Mouse (Mus musculus): ENCODE measurements around the gene Cd248. TPM values are rescaled to one million over a fixed set of nuclear protein-coding genes. Genes with fewer than 3 reads are reported as not detected.

Cd248 gene
- polyA plus RNA-seq, 1 experiment from 2014 or later: 30.1 TPM

- no peak overlapping the region for H3K4me3 ChIP-seq (ENCODE audit: low read depth, low read length)
- peaks cover 35% of the 10 kb centered on the region for H3K27me3 ChIP-seq (ENCODE audit: control insufficient read depth, insufficient read depth, low read length)
- DNase-seq (ENCODE audit: low spot score) (no peak), ATAC-seq (ENCODE audit: insufficient read depth, low FRiP score, low TSS enrichment) (no peak)
- peak overlapping the region; percentile 74 for H3K4me2 ChIP-seq (ENCODE audit: low read depth)
- H3K36me3 ChIP-seq (ENCODE audit: control insufficient read depth, insufficient read depth, low read length): no peaks in the 10 kb centered on the region
- H3K9me3 ChIP-seq (ENCODE audit: control insufficient read depth, low read length): no peaks in the 10 kb centered on the region
- WGBS: 71% methylated on average over 5 of the region's 5 CpGs
- H3K27ac ChIP-seq (ENCODE audit: low read depth, low read length): no peak overlapping the region
- H3K4me1 ChIP-seq (ENCODE audit: control insufficient read depth, insufficient read depth, low read length): peaks cover 33% of the 10 kb centered on the region
- no peak overlapping the region for H3K9ac ChIP-seq (ENCODE audit: low read length)
Measured at GRCm38 (mm10) chr19:5069486-5069885, 1.6 kb downstream of the Cd248 start.

GRCm38 (mm10) chr19:5069978-5070377 is 2.1 kb downstream of the Cd248 start:
- Histone ChIP-seq H3K4me3 (ENCODE audit: low read depth, low read length) (0 out of 2 replicates have a peak overlapping the region, but pooled peaks have one; percentile 6), H3K4me1 (ENCODE audit: control insufficient read depth, insufficient read depth, low read length) (peaks cover 33% of the 10 kb centered on the region), H3K27ac (ENCODE audit: low read depth, low read length) (no peak overlapping the region), H3K9me3 (ENCODE audit: control insufficient read depth, low read length) (no peaks in the 10 kb centered on the region), H3K9ac (ENCODE audit: low read length) (no peak overlapping the region; the same call in 1 of the 2 replicates), H3K36me3 (ENCODE audit: control insufficient read depth, insufficient read depth, low read length) (no peaks in the 10 kb centered on the region), H3K4me2 (ENCODE audit: low read depth) (peak overlapping the region; percentile 12), H3K27me3 (ENCODE audit: control insufficient read depth, insufficient read depth, low read length) (peaks cover 33% of the 10 kb centered on the region)
- 78% methylated on average over 7 of the region's 7 CpGs for WGBS
- DNase-seq (ENCODE audit: low spot score) (no peak), ATAC-seq (ENCODE audit: insufficient read depth, low FRiP score, low TSS enrichment) (no peak)

- no peak for ATAC-seq (ENCODE audit: insufficient read depth, low FRiP score, low TSS enrichment)
- H3K9me3 ChIP-seq (ENCODE audit: control insufficient read depth, low read length): no peaks in the 10 kb centered on the region
- peak overlapping the region; percentile 63 for H3K9ac ChIP-seq (ENCODE audit: low read length)
- H3K36me3 ChIP-seq (ENCODE audit: control insufficient read depth, insufficient read depth, low read length): no peaks in the 10 kb centered on the region
- peak overlapping the region; percentile 84 for H3K27ac ChIP-seq (ENCODE audit: low read depth, low read length)
- peak overlapping the region; percentile 31 for H3K4me3 ChIP-seq (ENCODE audit: low read depth, low read length)
- H3K27me3 ChIP-seq (ENCODE audit: control insufficient read depth, insufficient read depth, low read length): peaks cover 33% of the 10 kb centered on the region
- 4% methylated on average over 11 of the region's 11 CpGs for WGBS
- H3K4me2 ChIP-seq (ENCODE audit: low read depth): peak overlapping the region; percentile 53
- peaks cover 33% of the 10 kb centered on the region for H3K4me1 ChIP-seq (ENCODE audit: control insufficient read depth, insufficient read depth, low read length)
- DNase-seq (ENCODE audit: low spot score): no peak
Measured at GRCm38 (mm10) chr19:5071077-5071476, 3.2 kb downstream of the Cd248 start.

DNA sequence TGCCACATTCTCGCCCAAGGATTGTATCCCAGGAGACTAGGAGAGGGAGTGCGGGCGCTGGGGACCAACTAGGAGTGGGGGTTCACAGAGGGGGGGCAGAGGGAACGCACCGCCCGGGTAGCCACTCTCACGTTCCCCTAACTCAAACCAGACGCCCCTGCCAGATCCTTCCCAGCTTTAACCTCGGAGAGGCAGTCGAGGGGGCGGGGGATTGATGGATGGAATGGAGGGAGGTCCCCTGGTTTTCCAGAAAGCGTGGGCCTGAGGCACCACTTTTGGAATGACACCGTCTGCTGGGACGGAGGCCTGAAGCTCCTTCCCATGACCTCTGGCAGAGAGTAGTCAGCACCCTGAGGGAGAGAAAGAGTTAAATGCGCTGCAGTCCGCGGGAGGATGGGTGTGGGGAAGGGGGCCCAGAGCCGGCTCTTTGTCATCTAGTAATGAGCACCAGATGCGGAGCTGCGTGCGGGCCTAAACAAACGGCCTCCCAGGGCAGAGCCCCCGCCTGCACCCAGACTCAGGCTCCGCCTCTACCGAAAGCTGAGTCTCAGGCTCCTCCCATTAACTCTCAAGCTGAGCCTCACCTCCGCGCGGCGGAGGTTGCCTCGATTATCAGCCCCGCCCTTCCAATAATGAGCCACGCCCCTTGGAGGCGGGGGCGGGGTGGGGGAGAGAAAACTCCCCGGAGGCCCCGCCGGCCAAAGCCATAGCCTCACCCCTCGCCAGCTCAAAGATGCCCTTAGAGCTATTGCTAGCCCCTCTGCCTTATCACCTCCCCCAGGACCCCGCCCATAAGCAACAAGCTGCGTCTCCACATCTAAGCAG is 3.9 kb downstream of the Cd248 start:
- no peaks in the 10 kb centered on the region for H3K36me3 ChIP-seq (ENCODE audit: control insufficient read depth, insufficient read depth, low read length)
- H3K4me1 ChIP-seq (ENCODE audit: control insufficient read depth, insufficient read depth, low read length): peaks cover 33% of the 10 kb centered on the region
- H3K9ac ChIP-seq (ENCODE audit: low read length): peak overlapping the region; percentile 63
- H3K4me3 ChIP-seq (ENCODE audit: low read depth, low read length): peak overlapping the region; percentile 31
- peak; percentile 92 for DNase-seq (ENCODE audit: low spot score)
- peaks cover 33% of the 10 kb centered on the region for H3K27me3 ChIP-seq (ENCODE audit: control insufficient read depth, insufficient read depth, low read length)
- no peaks in the 10 kb centered on the region for H3K9me3 ChIP-seq (ENCODE audit: control insufficient read depth, low read length)
- peak; percentile 86 for ATAC-seq (ENCODE audit: insufficient read depth, low FRiP score, low TSS enrichment)
- H3K27ac ChIP-seq (ENCODE audit: low read depth, low read length): peak overlapping the region; percentile 84
- H3K4me2 ChIP-seq (ENCODE audit: low read depth): peak overlapping the region; percentile 53
- under 1% methylated on average over 40 of the region's 40 CpGs for WGBS

DNA sequence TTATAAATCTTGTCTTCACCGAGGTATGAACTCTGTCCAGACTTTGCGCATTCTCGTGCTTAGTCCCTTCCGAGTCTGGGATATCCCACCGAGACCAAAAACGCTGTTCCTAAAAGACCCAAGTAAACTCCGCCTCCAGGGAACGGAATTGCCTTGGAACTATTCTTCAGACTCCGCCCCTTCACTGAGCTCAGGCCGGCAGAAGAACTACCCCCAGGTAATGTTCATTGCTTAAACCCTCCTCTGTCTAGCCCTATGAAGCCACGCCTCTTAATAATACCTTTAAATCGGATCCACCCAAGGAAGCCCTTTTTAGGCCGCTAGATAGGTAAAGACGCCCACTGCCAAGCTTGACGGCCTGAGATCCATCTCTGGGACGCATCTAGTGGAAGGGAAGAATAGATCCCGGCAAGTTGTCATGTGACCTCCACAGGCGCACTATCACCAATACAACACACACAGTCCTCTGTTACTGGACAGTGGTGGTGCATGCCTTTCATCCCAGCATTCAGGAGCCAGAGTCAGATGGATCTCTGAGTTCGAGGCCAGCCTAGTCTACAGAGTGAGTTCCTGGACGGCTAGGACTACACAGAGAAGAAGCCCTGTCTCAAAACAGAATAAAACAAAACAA is 4.6 kb downstream of the Cd248 start:
- peak; percentile 66 for DNase-seq (ENCODE audit: low spot score)

DNA sequence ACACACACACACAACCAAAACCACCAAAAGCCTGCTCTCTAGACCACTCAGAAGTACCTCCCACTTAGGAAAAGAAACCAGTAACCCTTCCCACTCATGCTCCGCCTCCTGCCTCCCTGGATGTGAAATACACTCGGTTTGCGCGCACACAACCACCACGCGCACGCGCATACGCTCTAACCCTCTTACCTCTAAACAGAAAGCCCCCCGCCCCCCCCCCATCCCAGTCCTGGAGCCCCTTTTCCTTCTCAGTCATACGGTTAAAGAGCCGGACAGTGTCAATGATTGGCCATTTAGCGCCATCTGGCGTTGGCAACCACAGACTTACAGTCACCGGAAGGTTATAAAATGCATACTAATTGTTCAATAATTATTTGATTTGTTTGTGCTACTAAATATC is 5.2 kb downstream of the Cd248 start:
- 3% methylated on average over 15 of the region's 15 CpGs for WGBS

More for the DNA sequence above, 4.6 kb downstream of the Cd248 start:
- WGBS: 2% methylated on average over 20 of the region's 20 CpGs
- Histone ChIP-seq H3K36me3 (ENCODE audit: control insufficient read depth, insufficient read depth, low read length) (no peaks in the 10 kb centered on the region), H3K4me3 (ENCODE audit: low read depth, low read length) (peak overlapping the region; percentile 31), H3K4me2 (ENCODE audit: low read depth) (peak overlapping the region; percentile 53), H3K9ac (ENCODE audit: low read length) (no peak overlapping the region), H3K27ac (ENCODE audit: low read depth, low read length) (0 out of 2 replicates have a peak overlapping the region, but pooled peaks have one; percentile 17), H3K27me3 (ENCODE audit: control insufficient read depth, insufficient read depth, low read length) (peaks cover 28% of the 10 kb centered on the region), H3K9me3 (ENCODE audit: control insufficient read depth, low read length) (no peaks in the 10 kb centered on the region), H3K4me1 (ENCODE audit: control insufficient read depth, insufficient read depth, low read length) (peaks cover 27% of the 10 kb centered on the region)
- ATAC-seq (ENCODE audit: insufficient read depth, low FRiP score, low TSS enrichment): peak; percentile 20; the same call in 1 of the 2 replicates

DNA sequence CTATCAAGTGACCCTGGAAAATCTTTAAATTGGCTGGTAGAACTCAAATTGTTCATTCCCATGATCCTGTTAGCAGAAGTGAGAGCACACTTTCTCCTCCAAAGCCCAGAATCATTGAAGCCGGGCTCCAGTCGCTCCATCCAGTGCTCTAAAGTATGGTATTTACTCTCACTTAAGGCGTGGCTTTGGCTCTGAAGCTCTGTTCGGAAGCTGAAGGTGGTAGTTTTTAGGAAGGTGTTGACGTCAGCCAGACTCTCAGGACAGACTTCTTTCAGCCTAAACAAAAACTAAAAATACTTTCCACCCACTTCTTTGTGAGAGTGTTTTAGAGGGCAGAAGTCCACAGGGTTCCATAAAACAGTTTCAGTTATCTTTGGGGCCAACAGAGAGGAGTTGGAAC is 5.6 kb downstream of the Cd248 start:
- ATAC-seq (ENCODE audit: insufficient read depth, low FRiP score, low TSS enrichment) (no peak), DNase-seq (ENCODE audit: low spot score) (no peak)
- no peak overlapping the region for H3K9ac ChIP-seq (ENCODE audit: low read length)
- H3K27me3 ChIP-seq (ENCODE audit: control insufficient read depth, insufficient read depth, low read length): peaks cover 20% of the 10 kb centered on the region
- no peak overlapping the region for H3K27ac ChIP-seq (ENCODE audit: low read depth, low read length)
- no peaks in the 10 kb centered on the region for H3K36me3 ChIP-seq (ENCODE audit: control insufficient read depth, insufficient read depth, low read length)
- H3K4me2 ChIP-seq (ENCODE audit: low read depth): no peak overlapping the region
- H3K4me1 ChIP-seq (ENCODE audit: control insufficient read depth, insufficient read depth, low read length): peaks cover 17% of the 10 kb centered on the region
- WGBS: 47% methylated on average over 5 of the region's 5 CpGs
- H3K4me3 ChIP-seq (ENCODE audit: low read depth, low read length): no peak overlapping the region
- H3K9me3 ChIP-seq (ENCODE audit: control insufficient read depth, low read length): no peaks in the 10 kb centered on the region

More for the DNA sequence above, 5.2 kb downstream of the Cd248 start:
- H3K27me3 ChIP-seq (ENCODE audit: control insufficient read depth, insufficient read depth, low read length): peaks cover 25% of the 10 kb centered on the region
- no peak overlapping the region for H3K27ac ChIP-seq (ENCODE audit: low read depth, low read length)
- peak overlapping the region; percentile 31 for H3K4me3 ChIP-seq (ENCODE audit: low read depth, low read length)
- peak overlapping the region; percentile 53; the same call in 1 of the 2 replicates for H3K4me2 ChIP-seq (ENCODE audit: low read depth)
- ATAC-seq (ENCODE audit: insufficient read depth, low FRiP score, low TSS enrichment) (no peak), DNase-seq (ENCODE audit: low spot score) (peak; percentile 82)
- H3K9ac ChIP-seq (ENCODE audit: low read length): no peak overlapping the region
- peaks cover 22% of the 10 kb centered on the region for H3K4me1 ChIP-seq (ENCODE audit: control insufficient read depth, insufficient read depth, low read length)
- no peaks in the 10 kb centered on the region for H3K36me3 ChIP-seq (ENCODE audit: control insufficient read depth, insufficient read depth, low read length)
- no peaks in the 10 kb centered on the region for H3K9me3 ChIP-seq (ENCODE audit: control insufficient read depth, low read length)

- no peak overlapping the region for H3K9ac ChIP-seq (ENCODE audit: low read length)
- WGBS: 90% methylated on average over 1 of the region's 1 CpGs
- no peaks in the 10 kb centered on the region for H3K36me3 ChIP-seq (ENCODE audit: control insufficient read depth, insufficient read depth, low read length)
- no peak overlapping the region for H3K27ac ChIP-seq (ENCODE audit: low read depth, low read length)
- no peak for DNase-seq (ENCODE audit: low spot score)
- no peak overlapping the region for H3K4me2 ChIP-seq (ENCODE audit: low read depth)
- H3K4me3 ChIP-seq (ENCODE audit: low read depth, low read length): no peak overlapping the region
- no peaks in the 10 kb centered on the region for H3K4me1 ChIP-seq (ENCODE audit: control insufficient read depth, insufficient read depth, low read length)
- ATAC-seq (ENCODE audit: insufficient read depth, low FRiP score, low TSS enrichment): no peak
- no peaks in the 10 kb centered on the region for H3K9me3 ChIP-seq (ENCODE audit: control insufficient read depth, low read length)
- H3K27me3 ChIP-seq (ENCODE audit: control insufficient read depth, insufficient read depth, low read length): peaks cover 42% of the 10 kb centered on the region
Measured at GRCm38 (mm10) chr19:5079279-5079678, 11.4 kb downstream of the Cd248 start.

Measured in neural tube, embryonic 11.5 days (tissue).